Mouse (Mus musculus) frontal cortex, adult 2 months (tissue): ENCODE measurements around the gene Gsdmc4. TPM values are rescaled to one million over a fixed set of nuclear protein-coding genes. Genes with fewer than 3 reads are reported as not detected.
"Not testable (repeated sequence)": the region's sequence is repeated elsewhere in the genome, so short reads cannot be mapped to it uniquely, and the experiment has no call there.

Experiments
- DNase-seq, 2 experiments: peaks; one replicate each; pipeline ENCODE4 v3.0.0; 2022; ENCODE audit warnings: low spot score in 1 of 2; ENCODE audit errors: extremely low spot score in 1 of 2
- polyA plus RNA-seq: library from polyadenylated mRNA; depleted of rRNA; stranded (reverse); fragments of >200 nt; gene quantifications from 2 replicates; pipeline ENCODE4 v1.2.3, GENCODE M21; 2012; rRNA removed

The Gsdmc4 gene
- polyA plus RNA-seq, result 0.06 and 0.08 TPM in 2 replicates

GRCm38 (mm10) chr15:63912197-63912596, at the start of gene Gsdmc4:
Gene Gsdmc4, minus strand, starts transcription at chr15:63912297.
- DNase-seq, result not testable (repeated sequence)

- DNase-seq, result no peak
Measured at GRCm38 (mm10) chr15:63960542-63960941, 48.4 kb upstream of the Gsdmc4 start.

- DNase-seq, result no peak
Measured at GRCm38 (mm10) chr15:63957553-63957952, 45.5 kb upstream of the Gsdmc4 start.

GRCm38 (mm10) chr15:63953256-63953655, 41.2 kb upstream of the Gsdmc4 start:
- DNase-seq, result no peak

- no peak for DNase-seq
Measured at GRCm38 (mm10) chr15:63941221-63941620, 29.1 kb upstream of the Gsdmc4 start.

GRCm38 (mm10) chr15:63932656-63933055, 20.6 kb upstream of the Gsdmc4 start:
- no peak for DNase-seq

- no peak for DNase-seq
Measured at GRCm38 (mm10) chr15:63931404-63931803, 19.3 kb upstream of the Gsdmc4 start.

- no peak for DNase-seq
Measured at GRCm38 (mm10) chr15:63930107-63931041, 18.3 kb upstream of the Gsdmc4 start.

GRCm38 (mm10) chr15:63926201-63926600, 14.1 kb upstream of the Gsdmc4 start:
- DNase-seq, result no peak

GRCm38 (mm10) chr15:63924484-63924883, 12.4 kb upstream of the Gsdmc4 start:
- no peak for DNase-seq

GRCm38 (mm10) chr15:63921618-63922017, 9.5 kb upstream of the Gsdmc4 start:
- not testable (repeated sequence) for DNase-seq

GRCm38 (mm10) chr15:63919728-63920127, 7.6 kb upstream of the Gsdmc4 start:
- DNase-seq, result not testable (repeated sequence)

GRCm38 (mm10) chr15:63916584-63916983, 4.5 kb upstream of the Gsdmc4 start:
- DNase-seq, result not testable (repeated sequence)

- DNase-seq, result not testable (repeated sequence)
Measured at GRCm38 (mm10) chr15:63909896-63910295, 2.2 kb downstream of the Gsdmc4 start.

GRCm38 (mm10) chr15:63895560-63896353, 16.3 kb downstream of the Gsdmc4 start:
- peak in 1 of 2 experiments; percentile 39 for DNase-seq

- not testable (repeated sequence) for DNase-seq
Measured at GRCm38 (mm10) chr15:63888440-63888839, 23.7 kb downstream of the Gsdmc4 start.

GRCm38 (mm10) chr15:63887949-63888348, 24.1 kb downstream of the Gsdmc4 start:
- not testable (repeated sequence) for DNase-seq

GRCm38 (mm10) chr15:63878458-63878857, 33.6 kb downstream of the Gsdmc4 start, which contains the start of gene Gsdmc3:
Gene Gsdmc3, minus strand, starts transcription at chr15:63878558.
- not testable (repeated sequence) for DNase-seq

- DNase-seq, result not testable (repeated sequence)
Measured at GRCm38 (mm10) chr15:63876160-63876559, 35.9 kb downstream of the Gsdmc4 start.

GRCm38 (mm10) chr15:63861965-63862364, 50.1 kb downstream of the Gsdmc4 start:
- DNase-seq, result not testable (repeated sequence)
